Mouse (Mus musculus): ENCODE data around the gene Smyd3. TPM values are rescaled to one million over a fixed set of nuclear protein-coding genes. Genes with fewer than 3 reads are reported as not detected.

Smyd3 gene
- total RNA-seq, 2 experiments from 2014 or later = 20.3 to 30.9 TPM

DNA sequence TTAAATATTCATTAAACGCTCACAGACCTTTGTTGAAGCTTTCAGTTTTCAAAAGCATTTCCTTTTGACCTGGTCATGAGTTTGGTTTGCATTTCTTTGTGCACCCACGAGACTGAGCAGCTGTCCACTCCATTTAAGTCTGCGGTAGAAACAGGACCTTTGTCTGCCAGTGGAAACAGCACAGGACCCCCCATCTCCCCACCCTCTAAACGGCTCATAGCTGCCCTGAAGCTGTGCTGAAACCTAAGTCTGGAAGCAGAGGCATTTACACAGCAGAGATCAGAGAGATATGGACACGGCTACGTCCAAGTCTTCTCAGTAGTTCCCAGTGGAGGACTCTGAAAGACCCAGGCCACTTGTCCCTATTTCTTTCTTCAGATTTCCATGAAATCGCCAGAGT, 305.5 kb downstream of the Smyd3 start:
- intact Hi-C loops (cut with DNase I) = no loop called here
- DNase-seq (ENCODE audit: extremely low spot score in 1 of 2, low spot score in 2 of 2) = no peak

- intact Hi-C loops (cut with DNase I) = no loop called here
- DNase-seq (ENCODE audit: extremely low spot score in 1 of 2, low spot score in 2 of 2) = no peak
These were observed 306.5 kb downstream of the Smyd3 start for GRCm38 (mm10) chr1:179211313-179211712.

- no peak for DNase-seq (ENCODE audit: extremely low spot score in 1 of 2, low spot score in 2 of 2)
- intact Hi-C loops (cut with DNase I) = no loop called here
These were observed 309.8 kb downstream of the Smyd3 start for GRCm38 (mm10) chr1:179207846-179208595.

GRCm38 (mm10) chr1:179207180-179207741, 310.6 kb downstream of the Smyd3 start:
- intact Hi-C loops (cut with DNase I) = no loop called here
- DNase-seq (ENCODE audit: extremely low spot score in 1 of 2, low spot score in 2 of 2) = no peak

GRCm38 (mm10) chr1:179198517-179199200, 319.2 kb downstream of the Smyd3 start:
- intact Hi-C loops (cut with DNase I) = no loop called here
- no peak for DNase-seq (ENCODE audit: extremely low spot score in 1 of 2, low spot score in 2 of 2)

GRCm38 (mm10) chr1:179197821-179198516, 319.9 kb downstream of the Smyd3 start:
- intact Hi-C loops (cut with DNase I) = no loop called here
- DNase-seq (ENCODE audit: extremely low spot score in 1 of 2, low spot score in 2 of 2) = no peak

DNA sequence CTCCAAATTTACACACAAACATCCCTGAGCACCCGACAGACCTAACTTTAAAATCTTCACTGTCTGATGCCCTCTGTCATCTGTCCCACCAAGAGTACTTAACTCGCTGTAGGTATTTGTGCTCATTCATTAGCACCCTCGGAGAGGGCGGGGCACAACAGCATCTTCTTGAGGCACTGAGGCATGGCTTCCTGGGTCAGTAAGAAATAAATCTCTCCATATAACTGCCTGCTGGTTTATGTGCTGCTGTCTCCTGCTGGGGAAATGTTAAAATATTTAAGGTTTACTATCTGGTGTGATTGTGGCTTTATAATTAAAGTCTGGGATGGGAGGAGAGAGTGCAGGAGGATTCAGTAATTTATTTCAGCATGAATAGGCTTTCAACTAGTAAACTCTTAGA, 320.7 kb downstream of the Smyd3 start:
- intact Hi-C loops (cut with DNase I) = no loop called here
- DNase-seq (ENCODE audit: extremely low spot score in 1 of 2, low spot score in 2 of 2) = no peak

DNA sequence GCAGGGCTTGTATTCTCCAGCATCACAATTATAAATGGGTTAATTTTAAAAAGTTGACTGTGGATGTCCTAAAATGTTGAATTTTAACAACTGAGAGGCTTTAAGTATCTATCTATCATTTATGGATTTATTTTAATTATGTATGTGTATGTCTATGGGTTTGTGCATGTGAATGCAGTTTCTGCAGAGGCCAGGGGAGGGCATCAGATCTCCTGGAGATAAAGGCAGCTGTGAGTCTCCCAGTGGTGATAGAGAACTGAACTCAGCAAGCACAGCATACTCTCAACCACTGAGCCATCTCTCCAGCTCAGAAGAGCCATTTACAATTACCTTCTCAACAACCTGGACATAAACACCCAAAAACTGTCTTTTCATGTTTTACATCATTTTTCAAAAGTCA, 321.4 kb downstream of the Smyd3 start:
- DNase-seq (ENCODE audit: extremely low spot score in 1 of 2, low spot score in 2 of 2) = no peak
- intact Hi-C loops (cut with DNase I) = no loop called here

DNA sequence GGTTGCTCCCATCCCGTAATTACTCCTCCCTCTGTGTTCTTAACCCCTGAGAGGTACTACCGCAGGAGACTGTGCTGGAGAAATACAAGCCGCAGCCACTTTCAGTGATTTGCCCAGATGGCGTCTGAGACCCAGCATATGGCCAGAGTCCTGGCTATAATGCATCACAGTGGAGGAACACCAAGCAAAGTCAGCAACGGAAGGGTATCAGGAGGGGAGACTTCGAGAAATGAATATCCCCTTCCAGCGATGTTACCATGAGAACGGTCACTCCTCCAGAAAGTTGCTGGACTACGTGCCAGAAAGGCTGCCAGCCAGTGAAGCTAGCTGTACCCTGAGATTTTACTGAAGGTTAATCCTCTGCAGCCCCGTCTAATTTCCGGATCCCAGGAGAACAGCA, 325.1 kb downstream of the Smyd3 start:
- DNase-seq (ENCODE audit: extremely low spot score in 1 of 2, low spot score in 2 of 2) = peak in 1 of 2 experiments; percentile 10
- intact Hi-C loops (cut with DNase I) = no loop called here

DNA sequence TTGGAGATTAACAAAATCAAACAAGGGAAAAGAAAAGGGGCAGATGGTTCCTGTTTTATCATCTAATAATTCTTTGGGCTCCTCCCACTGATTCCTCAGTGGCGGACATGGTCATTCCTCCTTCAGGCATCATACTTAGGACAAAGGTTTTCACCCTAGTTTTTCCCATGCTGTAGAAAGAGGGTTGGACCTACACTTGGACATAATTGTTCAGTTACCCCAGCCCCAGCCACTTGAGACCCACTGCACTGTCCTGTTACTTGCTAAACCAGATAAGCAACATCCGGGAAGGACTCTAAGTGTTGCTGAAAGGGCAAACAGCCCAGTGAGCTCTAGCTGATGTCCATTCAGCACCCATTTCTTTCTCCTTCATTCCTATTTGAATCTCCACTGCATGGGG, 327.0 kb downstream of the Smyd3 start:
- intact Hi-C loops (cut with DNase I) = no loop called here
- no peak for DNase-seq (ENCODE audit: extremely low spot score in 1 of 2, low spot score in 2 of 2)

DNA sequence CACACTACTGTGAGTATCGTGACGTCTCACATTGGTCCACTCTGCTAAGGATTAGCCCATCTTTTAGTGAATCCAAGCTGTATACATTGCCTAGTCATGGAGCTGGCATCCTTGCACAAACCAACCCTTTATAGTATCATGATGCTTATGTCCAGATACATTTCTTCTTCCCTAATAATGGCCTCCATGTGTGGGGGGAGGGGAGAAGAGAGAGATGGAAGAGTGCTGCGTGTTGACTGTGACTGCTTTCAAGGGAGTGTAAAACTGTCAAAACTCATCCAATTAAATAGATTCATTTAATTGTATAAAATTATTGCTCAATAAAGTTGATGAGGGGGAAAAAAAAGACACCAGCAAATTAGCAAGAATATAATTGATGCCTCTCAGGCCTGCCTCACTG, 330.7 kb downstream of the Smyd3 start:
- intact Hi-C loops (cut with DNase I) = no loop called here
- no peak for DNase-seq (ENCODE audit: extremely low spot score in 1 of 2, low spot score in 2 of 2)

DNA sequence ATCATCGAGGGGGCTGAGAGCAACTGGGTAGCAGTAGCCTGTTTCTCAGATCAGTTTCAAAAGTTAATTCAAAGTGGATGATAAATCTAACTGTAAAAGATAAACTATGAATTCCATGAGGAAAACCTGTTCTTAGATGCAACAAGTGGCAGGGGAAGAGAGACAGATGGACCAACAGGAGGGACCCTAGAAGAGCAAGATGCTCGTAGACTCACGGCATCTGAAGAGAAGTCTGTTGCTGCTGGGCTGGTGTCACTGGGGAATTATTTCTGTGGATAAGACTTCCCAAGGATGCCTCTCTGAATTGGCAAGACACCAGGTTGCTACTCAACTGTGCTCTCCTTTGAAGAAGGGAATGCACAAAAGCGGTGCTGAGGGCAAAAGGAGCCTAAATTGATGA, 333.2 kb downstream of the Smyd3 start:
- DNase-seq (ENCODE audit: extremely low spot score in 1 of 2, low spot score in 2 of 2) = peak in 1 of 2 experiments; percentile 40
- intact Hi-C loops (cut with DNase I) = no loop called here

GRCm38 (mm10) chr1:179183499-179183898, 334.3 kb downstream of the Smyd3 start:
- intact Hi-C loops (cut with DNase I) = no loop called here

GRCm38 (mm10) chr1:179180546-179180945, 337.3 kb downstream of the Smyd3 start:
- intact Hi-C loops (cut with DNase I) = no loop called here
- no peak for DNase-seq (ENCODE audit: extremely low spot score in 1 of 2, low spot score in 2 of 2)

More at GRCm38 (mm10) chr1:179183499-179183898, 334.3 kb downstream of the Smyd3 start:
- no peak for DNase-seq (ENCODE audit: extremely low spot score in 1 of 2, low spot score in 2 of 2)

DNA sequence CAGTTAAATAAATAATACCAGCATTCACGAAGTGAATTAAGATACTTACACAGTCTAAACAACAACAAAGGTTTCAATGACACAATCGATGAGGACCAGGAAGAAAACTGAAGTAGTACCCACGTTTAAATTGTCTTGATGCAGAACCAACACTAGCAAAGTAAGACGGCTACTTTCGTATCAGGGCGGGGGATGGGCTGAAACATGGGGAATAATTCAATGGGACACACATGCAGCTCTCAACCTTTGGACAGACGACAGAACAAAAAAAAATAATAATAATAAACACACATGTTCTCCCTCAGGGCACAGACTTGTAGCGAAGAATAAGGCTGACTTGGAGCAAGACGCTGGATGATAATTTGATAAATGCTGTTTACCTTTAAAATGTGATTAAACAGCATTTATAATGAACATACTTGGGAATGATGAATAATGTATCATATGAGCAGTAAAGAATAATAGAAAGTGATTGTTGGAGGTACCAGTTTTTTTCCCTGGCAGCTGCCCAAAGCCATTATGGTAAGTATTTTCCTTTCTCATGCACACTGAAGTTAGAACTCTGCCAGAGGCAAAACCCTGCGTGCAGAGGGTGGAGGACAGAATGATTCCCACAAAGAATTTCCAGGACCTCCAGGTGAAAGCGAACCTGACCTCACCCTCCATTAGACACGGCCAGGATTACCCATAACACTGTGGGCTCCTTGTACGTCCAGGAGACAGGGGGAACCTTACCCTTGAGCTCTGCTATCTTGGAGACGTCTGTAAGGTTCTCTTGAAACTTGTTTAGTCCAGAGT, 340.8 kb downstream of the Smyd3 start:
- intact Hi-C loops (cut with DNase I) = no loop called here
- no peak for DNase-seq (ENCODE audit: extremely low spot score in 1 of 2, low spot score in 2 of 2)

- no peak for DNase-seq (ENCODE audit: extremely low spot score in 1 of 2, low spot score in 2 of 2)
- intact Hi-C loops (cut with DNase I) = no loop called here
These were observed 343.6 kb downstream of the Smyd3 start for GRCm38 (mm10) chr1:179174241-179174640.

GRCm38 (mm10) chr1:179170555-179170954, 347.3 kb downstream of the Smyd3 start:
- no peak for DNase-seq (ENCODE audit: extremely low spot score in 1 of 2, low spot score in 2 of 2)
- intact Hi-C loops (cut with DNase I) = no loop called here

- DNase-seq (ENCODE audit: extremely low spot score in 1 of 2, low spot score in 2 of 2) = no peak
- intact Hi-C loops (cut with DNase I) = no loop called here
These were observed 348.1 kb downstream of the Smyd3 start for GRCm38 (mm10) chr1:179169749-179170148.

DNA sequence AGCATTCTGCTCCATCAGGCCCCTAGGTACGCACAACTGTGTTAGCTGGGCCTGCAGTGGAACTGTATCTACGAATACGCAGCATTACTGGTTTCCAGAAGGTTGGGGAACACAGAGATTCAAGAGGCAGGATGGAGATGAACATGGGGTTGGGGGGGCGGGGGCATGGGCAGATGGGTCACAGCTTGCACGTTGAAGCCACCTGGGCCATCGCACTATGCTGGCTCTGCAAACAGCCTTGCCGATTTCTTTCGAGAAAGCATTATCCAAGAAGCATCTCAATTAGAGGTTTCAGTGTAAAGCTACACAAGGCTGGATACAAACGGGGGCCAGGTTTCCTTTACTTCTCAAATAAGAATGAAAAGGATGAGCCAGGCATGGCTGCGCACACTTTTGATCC, 348.7 kb downstream of the Smyd3 start:
- DNase-seq (ENCODE audit: extremely low spot score in 1 of 2, low spot score in 2 of 2) = no peak
- intact Hi-C loops (cut with DNase I) = no loop called here
